Mouse (Mus musculus): ENCODE results near the gene Adgrl1. TPM values are rescaled to one million over a fixed set of nuclear protein-coding genes. Genes with fewer than 3 reads are reported as not detected.
A peak's percentile ranks its signal among the peaks of the same experiment; 100 is the strongest.

Adgrl1 gene
- polyA plus RNA-seq, 1 experiment from 2014 or later, result 14.8 TPM

DNA sequence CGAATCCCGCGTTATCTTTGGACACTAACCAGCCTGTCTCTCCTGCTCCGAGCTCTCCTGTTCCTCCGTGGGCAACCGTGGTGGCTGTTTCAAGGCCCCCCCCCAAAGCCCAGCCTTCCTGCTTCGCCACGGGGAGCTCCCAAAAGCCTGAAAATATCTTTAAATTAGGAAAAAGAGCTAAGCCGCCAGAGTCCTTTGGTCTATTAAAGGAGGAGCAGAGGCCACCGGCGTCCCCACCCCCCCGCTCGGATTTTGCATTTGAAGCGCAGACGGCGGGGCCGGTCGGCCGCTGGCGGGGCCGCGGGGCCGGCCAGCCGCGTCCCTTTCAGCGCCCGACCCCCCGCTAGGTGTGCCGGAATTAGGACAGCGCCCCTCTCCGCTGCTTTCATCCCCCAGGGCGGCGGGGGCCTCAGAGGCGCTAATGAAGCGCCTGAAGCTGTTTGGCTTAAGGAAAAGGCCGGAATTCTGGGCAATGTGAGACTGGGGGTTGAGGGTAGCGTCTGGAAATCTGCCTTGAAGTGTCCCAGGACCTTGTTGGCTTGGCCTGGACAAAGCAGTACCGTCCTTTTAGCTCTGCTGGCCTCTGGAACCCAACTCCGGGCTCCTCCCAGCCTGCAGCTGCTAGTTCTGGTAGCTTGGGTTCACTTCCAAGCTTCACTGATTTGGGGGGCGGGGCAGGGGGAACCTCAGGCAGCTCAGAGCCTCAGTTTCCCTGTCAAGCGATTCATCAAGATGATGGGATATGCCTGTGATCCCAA is 23.6 kb upstream of the Adgrl1 start:
- Histone ChIP-seq H3K36me3 (ENCODE audit: control insufficient read depth, insufficient read depth, low read length) (no peaks in the 10 kb centered on the region), H3K4me3 (ENCODE audit: low read length) (peak overlapping the region; percentile 71), H3K27me3 (ENCODE audit: control insufficient read depth, insufficient read depth, low read depth, low read length) (peaks cover 9% of the 10 kb centered on the region), H3K4me2 (ENCODE audit: low read depth, low read length) (peak overlapping the region; percentile 97), H3K9me3 (ENCODE audit: control insufficient read depth, low read length) (0 out of 2 replicates have a peak, but pooled peaks cover 3% of the 10 kb centered on the region), H3K4me1 (replicated peaks; ENCODE audit: control insufficient read depth, insufficient read depth, low read length) (peaks cover 17% of the 10 kb centered on the region), H3K27ac (ENCODE audit: low read length) (peak overlapping the region; percentile 75), H3K9ac (ENCODE audit: low read length) (peak overlapping the region; percentile 83)
- peak; percentile 15; the same call in 1 of the 2 replicates for ATAC-seq (ENCODE audit: low read depth)
- WGBS, result under 1% methylated on average over 41 of the region's 41 CpGs

GRCm38 (mm10) chr8:83876838-83877223 is 23.1 kb upstream of the Adgrl1 start:
- Histone ChIP-seq H3K27me3 (ENCODE audit: control insufficient read depth, insufficient read depth, low read depth, low read length) (peaks cover 9% of the 10 kb centered on the region), H3K4me3 (ENCODE audit: low read length) (peak overlapping the region; percentile 71; the same call in 1 of the 2 replicates), H3K4me1 (replicated peaks; ENCODE audit: control insufficient read depth, insufficient read depth, low read length) (peaks cover 17% of the 10 kb centered on the region), H3K4me2 (ENCODE audit: low read depth, low read length) (peak overlapping the region; percentile 97), H3K27ac (ENCODE audit: low read length) (peak overlapping the region; percentile 75), H3K9me3 (ENCODE audit: control insufficient read depth, low read length) (0 out of 2 replicates have a peak, but pooled peaks cover under 1% of the 10 kb centered on the region), H3K36me3 (ENCODE audit: control insufficient read depth, insufficient read depth, low read length) (no peaks in the 10 kb centered on the region), H3K9ac (ENCODE audit: low read length) (peak overlapping the region; percentile 83; the same call in 1 of the 2 replicates)
- 4% methylated on average over 10 of the region's 10 CpGs for WGBS
- ATAC-seq (ENCODE audit: low read depth), result peak; percentile 56

GRCm38 (mm10) chr8:83888409-83888808 is 11.5 kb upstream of the Adgrl1 start:
- ATAC-seq (ENCODE audit: low read depth), result no peak
- H3K9ac ChIP-seq (ENCODE audit: low read length), result no peak overlapping the region
- no peaks in the 10 kb centered on the region for H3K36me3 ChIP-seq (ENCODE audit: control insufficient read depth, insufficient read depth, low read length)
- H3K27me3 ChIP-seq (ENCODE audit: control insufficient read depth, insufficient read depth, low read depth, low read length), result no peaks in the 10 kb centered on the region
- H3K9me3 ChIP-seq (ENCODE audit: control insufficient read depth, low read length), result no peaks in the 10 kb centered on the region
- no peak overlapping the region for H3K4me3 ChIP-seq (ENCODE audit: low read length)
- H3K27ac ChIP-seq (ENCODE audit: low read length), result no peak overlapping the region
- H3K4me1 ChIP-seq (replicated peaks; ENCODE audit: control insufficient read depth, insufficient read depth, low read length), result no peaks in the 10 kb centered on the region
- H3K4me2 ChIP-seq (ENCODE audit: low read depth, low read length), result no peak overlapping the region
- WGBS, result 54% methylated on average over 2 of the region's 2 CpGs

DNA sequence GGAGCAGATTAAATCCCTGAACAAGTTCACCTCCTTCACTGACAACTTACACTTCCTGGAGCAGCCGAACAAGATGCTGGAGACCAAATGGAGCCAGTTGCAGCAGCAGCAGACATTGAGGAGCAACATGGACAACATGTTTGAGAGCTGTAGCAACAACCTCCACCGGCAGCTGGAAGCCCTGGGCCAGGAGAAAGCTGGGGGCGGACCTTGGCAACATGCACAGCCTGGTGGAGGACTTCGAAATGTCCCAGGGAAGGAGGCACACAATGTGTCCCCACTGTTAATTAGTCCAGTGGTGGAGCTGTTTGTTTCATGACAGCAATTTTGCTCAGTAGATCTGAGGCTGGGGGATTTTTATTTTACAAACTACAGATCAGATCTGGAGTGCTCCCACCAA is 7.8 kb upstream of the Adgrl1 start:
- Histone ChIP-seq H3K4me2 (ENCODE audit: low read depth, low read length) (no peak overlapping the region), H3K9ac (ENCODE audit: low read length) (no peak overlapping the region), H3K27me3 (ENCODE audit: control insufficient read depth, insufficient read depth, low read depth, low read length) (no peaks in the 10 kb centered on the region; the same call in 1 of the 2 replicates), H3K4me1 (replicated peaks; ENCODE audit: control insufficient read depth, insufficient read depth, low read length) (0 out of 2 replicates have a peak, but pooled peaks cover 2% of the 10 kb centered on the region), H3K9me3 (ENCODE audit: control insufficient read depth, low read length) (no peaks in the 10 kb centered on the region), H3K36me3 (ENCODE audit: control insufficient read depth, insufficient read depth, low read length) (no peaks in the 10 kb centered on the region), H3K27ac (ENCODE audit: low read length) (no peak overlapping the region), H3K4me3 (ENCODE audit: low read length) (no peak overlapping the region)
- 40% methylated on average over 4 of the region's 4 CpGs for WGBS
- ATAC-seq (ENCODE audit: low read depth), result no peak

- Histone ChIP-seq H3K4me1 (replicated peaks; ENCODE audit: control insufficient read depth, insufficient read depth, low read length) (0 out of 2 replicates have a peak, but pooled peaks cover 7% of the 10 kb centered on the region), H3K4me3 (ENCODE audit: low read length) (no peak overlapping the region), H3K4me2 (ENCODE audit: low read depth, low read length) (no peak overlapping the region), H3K36me3 (ENCODE audit: control insufficient read depth, insufficient read depth, low read length) (no peaks in the 10 kb centered on the region), H3K9ac (ENCODE audit: low read length) (no peak overlapping the region), H3K27me3 (ENCODE audit: control insufficient read depth, insufficient read depth, low read depth, low read length) (no peaks in the 10 kb centered on the region; the same call in 1 of the 2 replicates), H3K27ac (ENCODE audit: low read length) (no peak overlapping the region), H3K9me3 (ENCODE audit: control insufficient read depth, low read length) (no peaks in the 10 kb centered on the region)
- WGBS, result 1% methylated on average over 5 of the region's 5 CpGs
- ATAC-seq (ENCODE audit: low read depth), result no peak
These were observed 6.0 kb upstream of the Adgrl1 start for GRCm38 (mm10) chr8:83893915-83894314.

- Histone ChIP-seq H3K9me3 (ENCODE audit: control insufficient read depth, low read length) (no peaks in the 10 kb centered on the region), H3K4me2 (ENCODE audit: low read depth, low read length) (no peak overlapping the region), H3K9ac (ENCODE audit: low read length) (no peak overlapping the region), H3K4me3 (ENCODE audit: low read length) (no peak overlapping the region), H3K27ac (ENCODE audit: low read length) (no peak overlapping the region), H3K27me3 (ENCODE audit: control insufficient read depth, insufficient read depth, low read depth, low read length) (no peaks in the 10 kb centered on the region; the same call in 1 of the 2 replicates), H3K36me3 (ENCODE audit: control insufficient read depth, insufficient read depth, low read length) (no peaks in the 10 kb centered on the region), H3K4me1 (replicated peaks; ENCODE audit: control insufficient read depth, insufficient read depth, low read length) (0 out of 2 replicates have a peak, but pooled peaks cover 7% of the 10 kb centered on the region)
- 7% methylated on average over 5 of the region's 5 CpGs for WGBS
- ATAC-seq (ENCODE audit: low read depth), result no peak
These were observed 4.0 kb upstream of the Adgrl1 start for GRCm38 (mm10) chr8:83895894-83896293.

- no peak overlapping the region for H3K4me2 ChIP-seq (ENCODE audit: low read depth, low read length)
- peaks cover 7% of the 10 kb centered on the region; the same call in 1 of the 2 replicates for H3K4me1 ChIP-seq (replicated peaks; ENCODE audit: control insufficient read depth, insufficient read depth, low read length)
- ATAC-seq (ENCODE audit: low read depth), result no peak
- no peak overlapping the region for H3K9ac ChIP-seq (ENCODE audit: low read length)
- no peaks in the 10 kb centered on the region; the same call in 1 of the 2 replicates for H3K27me3 ChIP-seq (ENCODE audit: control insufficient read depth, insufficient read depth, low read depth, low read length)
- no peak overlapping the region for H3K4me3 ChIP-seq (ENCODE audit: low read length)
- H3K9me3 ChIP-seq (ENCODE audit: control insufficient read depth, low read length), result no peaks in the 10 kb centered on the region
- no peak overlapping the region for H3K27ac ChIP-seq (ENCODE audit: low read length)
- WGBS, result 81% methylated on average over 7 of the region's 7 CpGs
- H3K36me3 ChIP-seq (ENCODE audit: control insufficient read depth, insufficient read depth, low read length), result no peaks in the 10 kb centered on the region
These were observed 3.4 kb upstream of the Adgrl1 start for GRCm38 (mm10) chr8:83896461-83896860.

GRCm38 (mm10) chr8:83897211-83897610 is 2.7 kb upstream of the Adgrl1 start:
- Histone ChIP-seq H3K9me3 (ENCODE audit: control insufficient read depth, low read length) (no peaks in the 10 kb centered on the region), H3K27me3 (ENCODE audit: control insufficient read depth, insufficient read depth, low read depth, low read length) (no peaks in the 10 kb centered on the region; the same call in 1 of the 2 replicates), H3K4me3 (ENCODE audit: low read length) (peak overlapping the region; percentile 28), H3K36me3 (ENCODE audit: control insufficient read depth, insufficient read depth, low read length) (no peaks in the 10 kb centered on the region), H3K4me1 (replicated peaks; ENCODE audit: control insufficient read depth, insufficient read depth, low read length) (peaks cover 14% of the 10 kb centered on the region), H3K9ac (ENCODE audit: low read length) (peak overlapping the region; percentile 21; the same call in 1 of the 2 replicates), H3K4me2 (ENCODE audit: low read depth, low read length) (peak overlapping the region; percentile 55), H3K27ac (ENCODE audit: low read length) (no peak overlapping the region)
- 6% methylated on average over 26 of the region's 26 CpGs for WGBS
- ATAC-seq (ENCODE audit: low read depth), result no peak

DNA sequence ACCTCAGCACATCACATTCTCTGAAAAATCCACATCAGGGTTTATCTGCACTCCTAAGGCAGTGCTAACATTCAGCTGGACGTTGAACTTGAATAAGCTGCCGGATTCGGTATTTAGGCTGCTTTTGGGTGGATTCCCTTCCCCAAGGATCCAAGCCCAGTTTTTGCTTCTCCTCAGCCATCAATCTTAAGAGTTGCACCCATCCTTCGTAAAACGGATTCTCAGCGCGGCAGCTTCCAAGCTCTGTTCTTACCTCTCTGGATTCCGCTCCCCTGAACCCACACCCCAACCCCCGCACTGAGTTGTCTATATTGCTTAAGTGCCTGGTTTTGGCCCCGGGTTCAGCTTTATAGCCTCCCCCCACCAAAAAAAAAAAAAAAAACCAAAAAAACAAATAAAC is 1.4 kb upstream of the Adgrl1 start:
- Histone ChIP-seq H3K36me3 (ENCODE audit: control insufficient read depth, insufficient read depth, low read length) (no peaks in the 10 kb centered on the region), H3K27me3 (ENCODE audit: control insufficient read depth, insufficient read depth, low read depth, low read length) (no peaks in the 10 kb centered on the region; the same call in 1 of the 2 replicates), H3K9me3 (ENCODE audit: control insufficient read depth, low read length) (no peaks in the 10 kb centered on the region), H3K4me1 (replicated peaks; ENCODE audit: control insufficient read depth, insufficient read depth, low read length) (peaks cover 27% of the 10 kb centered on the region), H3K27ac (ENCODE audit: low read length) (peak overlapping the region; percentile 95), H3K4me3 (ENCODE audit: low read length) (peak overlapping the region; percentile 91), H3K4me2 (ENCODE audit: low read depth, low read length) (peak overlapping the region; percentile 95), H3K9ac (ENCODE audit: low read length) (0 out of 2 replicates have a peak overlapping the region, but pooled peaks have one; percentile 90)
- 5% methylated on average over 10 of the region's 10 CpGs for WGBS
- ATAC-seq (ENCODE audit: low read depth), result no peak
